Mouse (Mus musculus) thymus, postnatal 0 days (tissue): ENCODE measurements at regions not wholly inside any gene's neighbourhood (a gene's known extent, or its start where the extent isn't known, plus 50 kb on each side); places are given as distances from the start of the nearest gene placed in this dataset.

Experiments used
- DNase-seq: peaks from one replicate; pipeline ENCODE4 v3.0.0-alpha.2; 2015; ENCODE audit warnings: low spot score

DNA sequence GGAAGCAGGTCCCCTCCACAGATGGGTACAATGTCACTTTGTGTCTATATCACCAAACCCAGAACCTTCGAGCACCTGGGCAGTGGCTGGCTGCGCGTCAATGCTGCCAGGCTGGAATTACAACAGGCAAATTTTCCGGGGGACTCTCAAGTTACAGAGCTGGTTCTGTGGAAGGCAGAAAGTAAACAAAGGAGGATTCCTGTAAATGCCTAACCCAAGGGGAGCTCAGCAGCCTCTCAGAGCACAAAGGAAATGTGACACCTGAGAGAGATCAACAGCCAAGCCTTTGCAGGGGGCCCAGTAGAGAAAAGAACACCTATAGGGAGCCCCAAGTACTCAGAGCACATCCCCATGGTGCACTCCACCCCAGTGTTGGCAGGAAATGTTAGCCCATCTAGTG is 70.7 kb downstream of the Setd4 start:
- no peak for DNase-seq

DNA sequence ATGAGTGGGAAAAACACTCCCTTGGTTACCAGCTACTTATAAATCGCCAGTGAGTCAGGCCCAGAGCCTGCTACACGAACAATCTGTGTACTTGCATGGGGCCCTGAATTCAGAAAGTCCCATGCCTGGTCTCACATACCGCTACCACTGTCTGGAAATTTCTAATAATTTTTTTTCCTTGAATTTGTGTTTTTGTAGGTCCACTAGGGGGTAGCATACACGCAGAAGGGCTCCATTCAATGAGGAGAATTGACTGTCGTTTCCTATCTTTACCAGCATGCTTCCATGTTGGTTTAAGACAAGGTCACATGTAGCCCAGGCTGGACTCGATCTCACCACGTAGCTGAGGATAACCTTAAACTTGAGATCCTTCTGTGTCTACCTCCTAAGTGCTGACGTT is 71.9 kb downstream of the Setd4 start:
- no peak for DNase-seq

DNA sequence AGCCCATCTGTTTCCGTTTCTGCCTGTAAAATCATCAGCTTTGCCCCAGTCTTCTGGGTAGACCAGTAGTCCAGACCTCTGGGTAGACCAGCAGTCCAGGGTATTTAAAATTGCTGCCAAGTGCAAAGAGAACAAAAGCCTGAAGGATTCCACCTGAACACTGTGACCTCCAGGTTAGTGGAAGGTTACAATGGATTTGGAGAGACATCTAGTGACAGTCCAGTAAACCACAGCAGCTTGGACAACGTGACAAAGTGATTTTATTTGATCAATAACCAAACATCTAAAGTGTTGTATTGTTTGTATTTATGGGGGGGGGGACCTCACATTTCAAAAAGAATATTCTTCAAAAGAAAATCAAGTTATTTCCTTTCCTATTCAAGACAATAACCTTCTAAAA is 81.4 kb downstream of the Setd4 start:
- no peak for DNase-seq

DNA sequence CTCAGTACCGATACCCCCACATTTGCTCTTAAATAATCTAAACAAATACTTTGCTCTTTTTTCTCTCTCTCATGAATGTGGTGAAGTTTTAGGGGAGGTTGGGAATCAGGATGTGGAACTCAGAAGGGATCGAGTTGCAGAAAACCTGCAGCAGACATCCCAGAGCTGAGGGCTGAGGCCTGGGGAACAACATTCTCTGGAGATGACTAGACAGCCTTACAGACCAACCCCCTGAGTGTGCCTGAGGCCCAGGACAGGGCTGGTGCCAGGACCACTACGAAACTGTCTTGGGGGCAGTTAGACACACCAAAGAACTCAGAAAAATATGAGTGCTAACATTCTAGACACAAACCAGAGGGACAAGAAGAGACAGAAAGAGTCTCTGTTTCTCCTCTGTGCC is 83.4 kb downstream of the Setd4 start:
- DNase-seq: no peak

DNA sequence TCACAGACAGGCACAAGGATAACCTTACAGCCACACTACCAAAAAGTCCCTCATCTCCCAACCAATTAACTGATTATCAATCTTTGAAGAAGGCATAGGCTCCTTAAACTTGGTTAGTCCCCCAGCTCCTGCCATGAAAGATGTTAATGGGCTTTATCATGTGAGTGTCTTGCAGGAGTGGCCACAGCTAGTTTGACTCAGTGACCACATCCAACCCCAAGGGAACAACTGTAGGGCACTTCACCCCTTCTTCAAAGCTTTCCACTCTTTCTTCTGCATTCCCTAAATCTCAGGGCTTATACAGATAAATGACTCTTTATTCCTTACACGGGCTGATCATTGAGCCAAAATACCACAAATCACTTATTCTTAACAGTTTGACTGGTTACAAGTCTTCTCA is 85.2 kb downstream of the Setd4 start:
- DNase-seq: no peak

DNA sequence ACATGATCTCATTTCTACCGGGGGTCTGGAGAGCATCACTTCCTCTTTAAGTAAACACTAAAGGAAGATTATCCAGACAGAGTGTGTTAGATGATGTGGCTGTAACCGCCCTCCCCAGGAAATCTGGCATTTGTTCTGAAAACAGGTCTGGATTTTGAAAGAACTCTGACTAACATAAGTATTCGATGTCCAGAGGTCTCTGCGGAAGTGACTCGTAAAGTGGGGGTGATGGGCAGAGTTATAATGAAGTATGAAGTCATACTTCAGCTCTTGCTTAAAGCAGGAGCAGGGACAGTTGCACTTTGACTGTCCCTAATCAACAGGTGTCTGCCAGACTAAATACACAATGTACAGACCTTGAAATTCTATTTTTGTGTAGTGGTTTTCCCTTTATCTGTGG is 87.1 kb downstream of the Setd4 start:
- DNase-seq: no peak

DNA sequence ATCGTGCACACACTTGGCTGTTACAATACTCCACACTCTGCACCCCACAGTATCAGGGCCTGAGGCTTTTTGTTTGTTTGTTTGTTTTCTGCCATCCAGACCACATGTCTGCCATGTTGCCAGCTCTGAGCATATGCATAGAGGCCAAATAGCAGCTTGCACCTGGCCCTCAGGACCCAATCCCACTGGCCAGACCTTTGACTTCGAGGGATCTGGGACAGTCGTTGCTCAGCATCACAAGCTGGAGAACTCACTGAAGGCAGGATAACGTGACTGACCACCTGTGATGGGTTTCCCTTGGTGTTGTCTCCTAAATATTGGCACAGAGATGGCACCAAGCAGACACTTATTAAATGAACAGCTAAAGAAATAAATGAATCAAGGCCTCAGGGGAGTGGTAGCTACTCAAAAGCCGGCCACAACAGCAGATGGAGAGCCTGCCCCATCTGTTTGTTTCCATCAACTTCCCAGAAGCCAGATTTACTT is 88.4 kb downstream of the Setd4 start:
- no peak for DNase-seq

DNA sequence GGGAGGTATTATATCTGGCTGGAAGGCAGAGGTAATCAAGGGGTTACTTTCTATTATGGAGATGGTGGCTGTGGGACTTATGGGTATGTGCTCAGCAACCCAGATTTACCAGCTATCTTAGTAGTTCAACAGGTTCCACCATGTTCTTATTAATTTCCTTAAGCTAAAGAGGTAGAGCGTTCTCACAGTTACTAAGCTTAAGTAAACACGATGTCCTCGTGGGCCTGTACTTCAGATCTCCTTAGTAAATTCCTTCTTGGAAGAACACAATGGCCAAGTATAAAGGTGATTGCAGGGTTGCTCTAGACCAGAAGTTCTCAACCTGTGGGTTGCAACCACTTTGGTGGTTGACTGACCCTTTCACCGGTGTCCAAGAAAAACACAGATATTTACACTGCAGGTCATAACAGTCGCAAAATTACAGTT is 90.2 kb downstream of the Setd4 start:
- DNase-seq: no peak

DNA sequence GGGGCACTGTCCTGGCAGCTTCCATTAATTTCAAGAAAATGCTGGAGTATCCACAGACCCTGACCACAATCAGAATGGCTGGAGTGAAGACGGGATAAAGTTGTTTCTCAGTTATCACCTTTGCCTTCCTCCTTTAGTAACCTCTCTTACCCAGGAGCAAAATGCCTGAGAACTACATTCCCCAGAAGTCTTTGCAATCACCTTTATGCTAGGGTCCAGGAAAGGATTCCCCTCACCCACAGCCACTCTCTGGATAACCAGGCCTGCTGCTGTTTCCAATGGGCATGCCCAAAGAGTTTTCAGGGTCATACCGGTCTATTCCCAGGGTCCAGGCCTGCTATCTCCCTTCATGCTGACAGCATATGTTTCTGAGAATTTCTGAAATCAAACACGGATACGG is 91.9 kb downstream of the Setd4 start:
- no peak for DNase-seq

DNA sequence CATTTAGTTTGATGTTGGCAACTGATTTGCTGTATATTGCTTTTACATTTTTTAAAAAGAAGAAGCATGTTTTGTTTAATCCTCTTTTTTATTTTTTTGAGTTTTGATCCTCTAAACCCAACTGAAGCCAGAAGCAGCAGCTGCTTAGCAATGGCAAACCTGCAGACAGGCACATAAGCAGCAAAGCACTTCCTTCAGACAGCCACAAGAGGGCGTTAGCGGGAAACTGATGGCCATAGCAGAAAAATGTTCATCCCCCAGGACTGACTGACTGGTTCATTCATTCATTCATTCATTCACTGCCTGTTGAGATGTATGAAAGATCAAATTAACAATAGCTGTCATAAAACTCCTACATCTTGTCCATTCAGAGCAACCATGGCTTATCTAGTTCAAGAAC is 92.3 kb downstream of the Setd4 start:
- peak; percentile 31 for DNase-seq

DNA sequence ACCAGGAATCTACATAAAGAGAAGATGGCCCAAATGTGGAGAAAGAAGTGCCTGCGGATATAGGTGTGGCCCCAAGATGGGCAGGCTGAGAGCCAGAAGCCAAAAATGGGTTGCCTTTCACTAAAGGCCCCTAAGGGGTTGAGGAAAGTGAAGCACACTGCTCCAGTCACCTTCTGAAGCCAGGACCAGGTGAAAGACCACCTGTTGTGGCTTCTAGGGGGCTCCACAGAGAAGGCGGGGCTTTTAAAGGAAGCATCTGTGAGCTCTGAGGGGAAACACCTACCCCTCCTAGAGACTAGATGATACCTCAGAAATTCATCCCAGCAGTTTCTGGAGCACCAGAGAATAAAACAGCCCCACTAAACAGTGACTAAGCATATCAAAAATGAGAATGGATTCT is 105.1 kb downstream of the Setd4 start:
- DNase-seq: no peak

DNA sequence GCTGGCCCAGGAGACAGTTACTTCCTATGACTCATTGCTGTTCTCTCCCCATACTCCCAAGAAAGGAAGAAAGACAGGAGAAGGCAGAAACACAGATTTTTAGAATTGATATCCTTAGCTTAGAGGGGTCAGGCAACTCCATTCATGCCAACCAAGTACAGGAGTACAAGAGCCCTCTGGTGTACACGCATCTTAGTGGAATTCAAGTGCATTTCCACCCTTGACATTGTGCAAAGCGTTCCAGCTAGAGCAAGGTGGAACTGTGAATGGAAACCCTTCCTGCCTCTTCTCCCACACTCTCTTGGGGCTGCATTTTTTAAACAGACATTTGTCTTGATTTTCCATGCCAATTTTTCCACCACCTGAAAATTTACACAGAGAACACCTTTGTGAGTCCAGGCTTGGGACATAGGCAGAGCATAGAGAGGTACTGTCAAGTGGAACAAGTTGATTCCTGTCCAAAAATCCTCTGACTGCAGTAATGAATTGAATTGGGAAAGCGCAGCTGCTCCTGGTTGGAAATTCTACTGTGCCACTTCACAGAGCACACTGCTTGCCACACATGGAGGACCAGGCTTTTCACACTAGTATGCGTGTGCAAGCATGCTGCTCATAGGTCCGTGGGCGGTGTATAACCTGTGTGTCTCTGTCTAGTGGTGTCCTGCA is 110.4 kb downstream of the Setd4 start:
- no peak for DNase-seq

DNA sequence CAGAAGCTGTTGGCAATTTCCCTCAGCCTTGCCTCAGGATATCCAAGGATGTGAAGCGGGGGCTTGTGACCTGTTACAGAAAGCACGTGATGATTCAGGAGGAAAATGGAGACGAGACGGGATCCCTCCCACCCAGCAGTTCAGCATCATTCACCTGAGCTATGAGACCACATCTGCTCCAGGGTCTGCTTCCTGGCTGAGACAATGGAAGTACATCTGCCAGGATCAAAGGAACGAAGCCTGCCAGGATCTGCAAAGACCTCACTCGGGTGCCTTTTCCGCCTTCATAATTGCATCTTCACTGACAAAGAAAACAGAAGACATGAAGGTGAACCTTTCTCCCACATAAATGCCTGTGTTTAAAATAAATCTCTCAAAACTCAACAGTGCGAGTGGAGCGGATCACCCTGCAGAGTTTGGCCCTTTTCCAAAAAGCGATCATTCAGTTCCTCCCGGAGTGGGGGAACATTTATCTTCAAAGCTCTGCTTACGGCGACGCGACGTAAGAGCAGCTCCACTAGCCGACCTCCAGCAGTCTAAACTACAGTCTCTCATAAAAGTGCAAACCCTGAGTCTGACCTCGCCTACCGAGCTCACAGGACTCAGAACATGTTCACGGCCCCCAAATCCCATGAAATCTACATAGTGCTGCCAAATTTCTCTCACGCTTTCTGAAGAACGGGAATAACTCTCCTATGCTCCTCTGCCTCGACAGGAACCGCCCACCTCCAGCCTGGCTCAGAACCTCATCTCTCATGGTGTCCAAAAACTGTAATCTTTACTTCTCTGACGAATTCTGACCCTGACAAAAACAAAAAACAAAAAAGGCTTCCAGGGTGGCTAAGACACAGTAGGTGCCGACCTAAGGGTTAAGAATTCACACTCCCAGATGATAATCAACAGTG is 117.0 kb downstream of the Setd4 start:
- DNase-seq: no peak

DNA sequence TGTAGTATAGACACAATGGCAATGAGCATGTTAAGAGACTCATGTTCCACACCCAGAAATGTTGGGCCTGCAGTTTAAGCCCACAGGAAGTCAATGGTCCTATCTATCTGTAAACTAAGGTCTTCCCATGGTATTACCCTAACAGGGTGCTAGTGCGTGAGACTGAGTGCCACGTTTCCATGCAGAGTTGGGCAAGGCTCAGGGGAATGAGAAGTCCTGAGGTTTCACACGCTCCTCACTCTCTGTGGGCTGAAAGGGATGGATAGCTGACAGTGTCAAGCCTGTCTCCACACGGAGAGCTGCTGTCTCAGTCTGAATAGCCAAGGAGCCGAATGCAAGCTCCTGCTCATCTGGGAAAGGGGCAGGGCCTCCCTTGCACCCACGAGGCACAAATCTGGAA is 133.9 kb downstream of the Setd4 start:
- no peak for DNase-seq

DNA sequence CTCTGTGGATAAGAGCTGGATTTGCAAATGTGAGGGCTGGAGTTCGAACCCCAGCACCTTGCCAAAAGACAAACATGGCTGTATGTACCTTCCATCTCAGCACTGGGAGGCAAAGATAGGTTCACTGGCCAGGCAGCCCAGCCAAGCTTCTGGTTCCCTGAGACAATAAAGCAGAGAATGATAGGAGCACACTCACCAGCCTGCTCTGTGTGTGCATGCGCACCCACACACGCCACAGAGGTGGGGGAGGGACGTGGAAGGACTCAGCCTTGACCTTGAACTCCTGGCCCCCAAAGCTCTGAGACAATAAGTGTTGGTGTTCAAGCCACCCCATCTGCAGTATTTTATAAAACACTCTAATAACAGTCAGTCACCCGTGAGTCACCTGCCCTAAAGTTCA is 138.1 kb downstream of the Setd4 start:
- DNase-seq: no peak

DNA sequence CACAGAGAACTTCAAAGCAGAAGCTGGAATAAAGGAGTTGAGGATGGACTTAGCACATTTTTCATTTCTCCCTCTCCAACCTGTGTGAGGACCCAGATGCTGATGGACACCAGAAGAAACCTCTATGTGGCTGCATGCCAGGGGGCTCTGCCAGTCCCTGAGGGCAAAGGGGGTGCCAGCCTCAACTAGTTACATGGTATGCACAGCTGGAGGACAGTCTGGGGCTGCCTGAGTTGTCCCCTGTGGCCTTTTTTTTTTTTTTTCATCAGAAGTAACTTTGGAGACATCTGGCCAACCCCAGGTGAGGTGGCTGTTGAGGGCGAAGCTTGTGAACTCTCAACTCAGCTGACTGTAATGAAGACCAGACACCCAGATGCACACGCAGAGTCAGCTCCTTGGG is 139.0 kb downstream of the Setd4 start:
- no peak for DNase-seq

DNA sequence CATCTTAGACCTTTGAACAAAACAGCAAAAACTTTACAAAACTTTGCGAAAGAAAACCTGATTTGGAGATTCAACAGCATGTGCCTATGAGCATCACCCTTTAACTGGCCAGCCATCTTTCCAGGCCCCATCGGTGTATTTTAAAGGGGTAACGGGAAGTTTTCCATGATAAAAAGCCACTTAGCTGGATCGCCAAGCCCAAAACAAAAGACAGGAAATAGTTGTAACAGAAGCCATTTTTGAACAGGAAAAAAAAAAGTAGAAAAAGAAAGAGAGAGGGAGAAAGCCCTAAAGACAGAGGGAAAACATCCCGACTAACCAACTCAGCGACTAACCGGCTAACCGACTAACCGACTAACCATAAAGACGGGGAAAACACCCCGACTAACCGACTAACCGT is 140.5 kb downstream of the Setd4 start:
- no peak for DNase-seq

DNA sequence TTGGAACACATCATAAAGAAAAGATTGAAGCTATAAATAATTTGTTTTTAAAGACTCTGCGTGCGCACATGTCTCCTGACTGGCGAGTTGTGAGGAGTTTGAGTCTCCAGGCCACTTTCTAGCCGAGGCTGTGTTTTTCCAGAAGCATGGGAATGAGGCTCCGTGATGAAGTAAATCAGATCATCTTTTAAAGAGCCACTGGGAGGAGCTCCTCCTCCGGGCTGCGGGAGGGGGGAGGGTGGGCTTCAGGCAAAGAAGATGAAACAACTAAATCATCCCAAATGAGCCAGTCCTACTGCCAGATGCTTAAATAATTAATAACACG is 141.6 kb downstream of the Setd4 start:
- DNase-seq: no peak

DNA sequence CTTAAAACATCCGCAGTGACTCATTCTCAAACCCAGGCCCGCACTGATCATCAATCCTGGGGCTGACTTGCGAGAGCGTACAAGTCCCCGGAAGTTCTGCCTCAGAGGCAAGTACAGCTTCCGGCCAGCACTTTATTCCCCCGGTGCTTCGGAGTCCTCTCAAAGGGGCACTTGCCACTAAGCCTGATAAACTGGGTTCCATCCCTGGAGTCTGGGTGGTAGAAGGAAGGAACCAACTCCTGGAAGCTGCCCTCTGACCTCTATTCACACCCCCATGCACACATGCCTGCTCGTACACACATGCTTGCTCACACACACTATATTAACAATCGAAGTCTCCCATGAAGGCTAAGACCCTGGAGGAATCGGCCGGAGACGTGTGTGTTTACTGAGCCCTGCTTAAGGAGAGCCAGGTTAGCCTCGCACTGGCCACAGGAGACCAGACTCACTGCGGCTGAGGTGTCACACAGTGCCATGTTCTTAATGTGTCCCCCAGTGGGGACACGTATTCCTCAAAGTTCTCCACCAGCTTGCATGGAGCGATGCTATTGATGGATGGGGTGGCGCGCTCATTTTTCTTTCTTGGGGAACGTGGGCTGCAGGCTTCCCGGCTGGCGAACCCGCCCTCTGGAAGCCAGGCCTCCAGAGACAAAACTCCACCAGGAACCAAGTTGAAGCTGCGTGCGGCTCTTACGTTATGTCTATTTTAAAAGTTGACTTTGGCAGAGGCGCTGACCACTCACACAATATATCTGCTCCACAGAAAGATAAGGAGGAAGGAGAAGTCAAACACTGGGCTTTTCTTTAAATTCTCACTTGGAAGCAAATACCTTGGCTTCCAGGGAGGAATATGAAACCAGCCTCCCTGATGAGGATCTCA is 142.2 kb downstream of the Setd4 start:
- no peak for DNase-seq

DNA sequence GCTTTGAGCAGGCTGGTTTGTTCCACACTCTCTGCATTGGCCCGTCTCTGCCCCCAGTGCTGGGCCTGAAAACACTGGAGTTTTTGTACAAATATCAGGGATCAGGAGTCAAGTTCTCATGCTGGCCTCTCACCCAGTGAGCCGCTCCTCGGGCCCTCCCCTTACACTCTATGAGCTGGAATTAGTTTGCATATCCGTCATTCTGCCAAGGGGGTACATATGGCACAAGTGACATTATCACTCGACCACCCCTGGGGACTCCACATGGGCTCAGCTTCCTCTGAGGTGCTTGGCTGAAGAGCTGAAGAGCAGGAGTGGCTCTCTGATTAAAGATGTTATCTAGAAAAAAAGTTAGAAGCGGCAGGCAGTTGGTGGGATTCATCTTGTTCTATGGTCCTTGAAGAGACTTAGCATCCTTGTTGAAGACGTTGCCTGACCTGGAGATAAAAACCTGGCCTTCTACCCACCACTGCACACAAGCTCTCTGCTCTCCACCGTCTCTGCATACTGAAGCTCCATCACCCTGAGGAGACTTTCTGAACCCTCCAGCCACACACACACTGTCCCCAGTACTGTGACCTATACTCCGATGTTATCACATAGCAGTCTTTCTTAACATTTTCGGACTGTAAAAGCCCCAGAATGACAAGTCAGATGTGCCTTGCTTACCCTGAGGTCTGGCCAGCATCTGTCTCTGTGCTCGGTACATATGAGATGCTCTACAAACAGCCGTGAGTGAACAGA is 144.2 kb downstream of the Setd4 start:
- no peak for DNase-seq
